Mouse (Mus musculus): ENCODE measurements around the gene Mcm9.

- TF ChIP-seq EP300 (IDR thresholded peaks at IDR 0.05; ENCODE audit: insufficient read depth, low read depth, low read length) (no peak), POLR2A (IDR thresholded peaks at IDR 0.05; ENCODE audit: insufficient read depth, low read depth, low read length) (no peak), CTCF (IDR thresholded peaks at IDR 0.05) (no peak)
Measured at GRCm38 (mm10) chr10:53568531-53568930, 61.7 kb downstream of the Mcm9 start.
